Mouse (Mus musculus): ENCODE data around the gene Ednra.

Ednra gene

GRCm38 (mm10) chr8:77724046-77724930, at the start of gene Ednra:
Ednra (minus strand) TSS chr8:77724464.
- DNase-seq: no peak

DNA sequence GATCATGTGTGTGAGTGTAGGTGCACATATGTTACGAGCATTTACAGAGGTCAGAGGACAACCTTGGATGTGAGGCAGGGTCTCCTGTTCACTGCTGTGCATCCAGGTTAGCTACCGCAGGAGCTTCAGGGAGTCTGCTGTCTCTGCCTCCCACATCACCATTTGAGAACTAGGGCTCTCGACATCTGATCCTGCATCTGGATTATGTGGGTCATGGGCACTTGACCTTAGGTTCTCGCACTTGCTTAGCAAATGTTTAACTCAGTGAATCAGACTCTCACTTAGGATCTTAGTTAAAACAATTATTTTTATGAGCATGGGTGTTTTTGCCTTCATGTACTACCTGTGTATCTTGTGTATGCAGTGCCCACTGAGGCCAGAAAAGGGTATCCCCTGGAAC, 49.6 kb upstream of the Ednra start:
- no peak for DNase-seq

GRCm38 (mm10) chr8:77773256-77773655, 49.0 kb upstream of the Ednra start:
- no peak for DNase-seq

DNA sequence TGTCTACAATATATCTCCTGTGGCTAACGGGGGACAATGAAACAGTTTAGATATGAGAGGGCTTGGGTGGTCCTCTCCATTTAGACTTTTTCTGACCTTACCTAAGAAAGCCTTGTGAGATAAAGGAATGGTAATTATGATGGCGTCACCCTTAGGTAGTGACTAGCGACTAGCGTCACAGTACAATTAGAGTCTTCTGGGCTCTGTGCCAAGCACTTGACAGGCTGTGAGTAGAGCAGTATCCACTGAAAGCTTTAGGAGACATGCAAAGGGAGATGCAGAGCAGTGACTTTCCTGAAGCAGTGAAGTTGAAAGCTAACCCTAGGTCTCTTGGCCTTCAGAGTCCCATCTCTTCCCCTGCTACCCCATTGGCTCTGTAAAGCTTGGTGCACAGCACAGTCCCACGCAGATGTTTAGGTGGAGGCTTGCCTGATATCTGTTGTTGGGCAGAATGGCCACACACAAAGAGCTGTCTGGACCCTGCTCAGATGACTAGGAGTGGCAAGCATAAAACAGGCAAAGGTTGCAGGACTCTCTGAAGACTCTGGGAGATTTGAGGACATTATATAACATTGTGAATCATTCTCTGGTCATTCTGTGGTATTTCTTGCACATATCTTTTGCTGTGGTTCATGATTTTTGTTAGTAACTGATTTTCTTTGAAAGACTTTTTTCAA, 48.1 kb upstream of the Ednra start:
- DNase-seq: no peak

GRCm38 (mm10) chr8:77770966-77771365, 46.7 kb upstream of the Ednra start:
- no peak for DNase-seq

DNA sequence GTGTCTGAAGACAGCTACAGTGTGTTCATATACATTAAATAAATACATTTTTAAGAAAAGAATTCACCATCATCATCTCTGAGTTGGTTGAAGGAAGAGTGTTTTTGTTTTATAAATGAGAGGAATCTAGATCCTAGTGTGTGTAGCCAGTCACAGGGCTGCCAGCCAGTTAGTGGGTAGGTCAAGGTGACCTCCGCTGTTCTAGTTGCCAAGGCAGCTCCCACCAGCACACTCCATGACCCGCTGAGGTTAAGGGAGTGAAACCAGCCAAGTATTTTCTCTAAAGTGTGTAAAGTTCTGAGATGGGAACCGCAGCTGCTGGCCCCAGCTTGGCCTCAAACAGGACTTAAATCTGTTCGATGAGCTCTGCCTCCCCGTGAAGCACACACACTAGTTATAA, 44.7 kb upstream of the Ednra start:
- no peak for DNase-seq

GRCm38 (mm10) chr8:77764253-77764652, 40.0 kb upstream of the Ednra start:
- no peak for DNase-seq

DNA sequence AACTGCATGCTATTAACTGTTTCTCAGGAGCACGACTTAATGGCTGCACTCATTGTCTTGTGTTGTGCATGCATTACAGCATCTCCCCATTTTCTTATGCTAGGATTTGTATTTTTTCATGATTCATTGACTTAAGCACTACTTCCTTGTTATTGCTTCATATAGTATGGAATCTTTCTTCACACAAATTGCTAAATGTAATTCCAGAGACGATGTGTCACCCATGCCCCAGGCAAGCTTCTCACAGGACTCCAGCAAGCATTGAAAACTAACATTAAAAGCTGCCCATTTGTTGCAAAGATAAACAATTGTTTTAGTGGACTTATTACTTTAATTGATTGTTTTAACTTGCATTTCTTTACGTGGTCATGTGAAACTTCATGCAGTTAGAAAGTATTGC, 38.7 kb upstream of the Ednra start:
- DNase-seq: no peak

GRCm38 (mm10) chr8:77755441-77755840, 31.2 kb upstream of the Ednra start:
- no peak for DNase-seq

- no peak for DNase-seq
Observed at GRCm38 (mm10) chr8:77753796-77754195, 29.5 kb upstream of the Ednra start.

DNA sequence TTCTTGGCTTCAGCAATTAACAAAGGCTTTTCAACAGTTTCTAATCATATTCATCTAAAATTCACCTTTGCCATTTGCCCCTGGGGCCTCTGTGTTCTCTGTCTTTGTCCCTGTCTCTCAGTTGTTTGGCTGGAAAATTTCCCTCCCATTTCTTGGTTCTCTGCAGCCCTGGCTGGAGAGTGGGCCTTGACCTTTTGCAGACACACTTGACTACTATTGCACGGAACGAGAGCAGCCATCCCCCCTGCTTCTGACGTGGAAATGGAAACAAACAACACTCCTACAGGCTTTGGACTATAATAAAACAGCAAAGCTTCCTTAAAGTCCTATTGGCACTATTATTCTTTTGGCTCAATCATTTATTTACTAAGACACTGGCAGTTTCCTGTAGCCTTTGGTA, 27.8 kb upstream of the Ednra start:
- DNase-seq: no peak

DNA sequence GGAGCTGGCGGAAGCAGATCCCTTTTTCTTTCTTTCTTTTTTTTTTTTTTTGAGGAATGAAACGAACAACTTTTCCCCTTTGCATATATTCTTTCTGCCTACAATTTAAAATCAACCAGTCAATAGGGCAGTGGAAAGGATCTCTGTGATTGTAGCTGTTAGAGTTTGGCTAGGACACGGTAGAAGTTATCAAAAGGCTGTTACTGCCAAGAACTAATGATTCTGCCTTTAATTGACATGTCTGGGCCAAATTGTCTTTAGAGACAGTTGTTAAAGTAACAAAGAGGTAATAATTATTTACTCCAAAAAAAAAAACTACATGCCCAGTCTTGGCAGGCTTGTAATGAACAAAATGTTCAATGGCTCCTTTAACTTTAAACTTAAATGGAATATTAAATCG, 26.1 kb upstream of the Ednra start:
- no peak for DNase-seq

GRCm38 (mm10) chr8:77744476-77744875, 20.2 kb upstream of the Ednra start:
- no peak for DNase-seq

GRCm38 (mm10) chr8:77742395-77742794, 18.1 kb upstream of the Ednra start:
- DNase-seq: no peak

GRCm38 (mm10) chr8:77741050-77741777, 16.9 kb upstream of the Ednra start:
- DNase-seq: no peak

GRCm38 (mm10) chr8:77738419-77738818, 14.2 kb upstream of the Ednra start:
- no peak for DNase-seq

DNA sequence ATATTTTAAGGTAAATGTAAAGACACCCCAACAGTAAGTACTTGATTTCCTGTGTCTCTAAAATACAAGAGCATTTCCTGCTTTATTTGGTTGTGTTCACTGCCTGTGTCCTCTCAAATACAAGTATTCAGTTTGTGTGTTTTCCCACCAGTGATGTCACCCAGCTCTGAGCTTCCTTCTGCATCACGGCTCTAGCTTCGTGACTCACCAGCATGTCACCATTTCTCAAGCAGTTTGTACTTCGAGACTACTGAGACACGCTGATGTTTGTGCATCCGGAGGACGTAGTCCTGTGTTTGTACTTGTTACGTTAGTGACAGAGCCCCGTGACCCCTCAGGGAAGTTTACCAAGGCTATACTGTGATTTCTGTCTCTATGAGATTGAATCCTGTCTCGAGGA, 13.1 kb upstream of the Ednra start:
- no peak for DNase-seq

DNA sequence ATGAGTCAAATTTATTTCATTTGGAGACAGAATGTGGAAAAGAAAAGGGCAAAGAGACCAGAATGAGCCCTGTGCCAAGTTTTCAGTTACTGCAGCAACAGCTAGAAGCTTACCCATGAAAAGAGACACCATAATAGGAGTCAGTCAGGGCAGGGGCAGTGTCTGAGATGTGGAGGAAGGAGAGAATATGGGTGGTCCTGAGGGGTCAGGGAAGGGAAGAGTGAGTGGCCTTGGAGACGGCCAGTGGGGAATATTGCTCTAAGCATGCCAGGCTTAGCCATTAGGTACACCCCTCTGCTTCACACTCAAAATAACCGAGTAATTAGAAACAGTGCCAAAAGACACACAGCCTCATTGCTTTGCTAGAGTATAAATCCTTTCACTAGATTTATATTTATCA, 9.5 kb upstream of the Ednra start:
- DNase-seq: no peak

DNA sequence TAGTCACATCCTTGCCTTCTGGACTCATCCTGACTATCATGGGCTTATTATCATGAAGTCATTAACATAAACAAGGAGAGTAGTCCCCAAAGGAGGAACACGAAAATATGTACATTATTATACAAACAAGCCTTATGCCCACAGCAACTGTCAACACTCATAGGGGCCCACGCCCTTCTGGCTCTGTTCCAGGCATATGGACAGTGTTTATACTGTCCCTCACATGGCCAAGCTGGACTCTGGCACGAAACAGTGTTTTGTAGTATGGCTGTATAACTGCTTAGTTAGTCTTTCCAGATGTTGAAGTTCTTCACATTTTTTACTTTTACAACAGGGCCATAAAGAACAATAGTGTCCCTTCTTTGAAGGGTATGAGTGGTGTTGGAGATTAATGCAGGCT, 8.7 kb upstream of the Ednra start:
- DNase-seq: no peak

DNA sequence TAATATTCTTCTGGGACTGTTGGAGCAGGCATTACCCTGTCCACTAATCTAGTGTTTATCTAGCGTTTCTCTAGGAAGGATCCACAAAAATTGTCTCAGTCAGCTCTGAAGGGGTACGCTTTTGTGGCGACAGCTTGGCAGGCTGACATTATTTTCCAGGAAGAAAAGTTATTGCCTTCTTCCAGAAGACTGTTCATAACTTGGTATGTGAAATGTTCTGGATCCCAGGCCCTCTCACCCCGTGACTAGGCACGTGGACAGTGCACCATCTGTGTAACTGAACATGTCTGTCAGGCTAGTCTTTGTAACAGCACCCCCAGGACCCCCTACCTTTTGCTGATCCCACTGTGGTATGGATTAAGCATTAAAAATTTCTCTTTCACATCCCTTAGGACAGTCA, 1.1 kb upstream of the Ednra start:
- no peak for DNase-seq

- no peak for DNase-seq
Observed at GRCm38 (mm10) chr8:77723534-77724045, 674 bp downstream of the Ednra start.

- no peak for DNase-seq
Observed at GRCm38 (mm10) chr8:77723018-77723417, 1.2 kb downstream of the Ednra start.

DNA sequence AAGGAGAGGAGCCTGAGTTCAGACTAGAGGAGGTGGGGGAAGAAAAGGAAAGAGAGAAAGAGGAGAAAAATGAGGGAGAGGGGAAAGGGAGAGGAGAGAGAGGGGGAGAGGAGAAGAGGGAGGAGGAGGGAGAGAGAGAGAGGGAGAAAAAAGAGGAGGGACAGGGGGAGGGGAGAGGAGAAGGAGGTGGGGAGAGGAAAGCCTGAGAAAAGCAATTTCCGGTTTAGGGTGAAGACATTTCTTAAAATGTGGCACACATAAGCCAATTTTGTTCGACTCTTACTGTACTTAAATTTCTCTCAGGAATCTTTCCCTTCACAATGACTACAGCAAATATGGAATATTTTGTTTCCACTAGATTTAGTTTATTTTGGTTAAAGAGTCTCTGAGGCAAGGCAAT, 5.3 kb downstream of the Ednra start:
- DNase-seq: no peak

DNA sequence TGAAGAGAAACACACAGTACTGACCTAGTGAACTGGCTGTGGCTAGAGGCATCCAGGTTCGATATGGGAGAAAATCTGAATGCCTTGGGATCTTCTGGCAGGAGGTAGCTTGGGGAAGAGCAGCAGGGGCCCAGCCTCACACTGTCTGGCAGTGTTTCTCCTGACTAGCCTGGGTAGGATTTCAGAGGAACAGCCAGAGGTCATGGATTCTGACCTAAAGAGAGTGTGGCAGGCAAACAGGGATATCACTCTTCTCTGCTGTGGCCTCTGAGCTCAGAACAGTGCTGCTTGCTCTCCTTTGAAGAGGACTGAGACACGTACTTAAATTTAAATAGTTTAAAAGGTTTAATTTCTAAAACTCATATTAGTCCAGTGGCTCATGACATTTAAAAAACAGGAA, 7.2 kb downstream of the Ednra start:
- DNase-seq: no peak
